Mouse (Mus musculus): ENCODE measurements around the gene Zbtb40. TPM values are rescaled to one million over a fixed set of nuclear protein-coding genes. Genes with fewer than 3 reads are reported as not detected.

Gene Zbtb40
- polyA plus RNA-seq, 2 experiments = 5.0 to 7.5 TPM

- 79% methylated on average over 7 of the region's 7 CpGs for WGBS
- peaks cover 54% of the 10 kb centered on the region for H3K36me3 ChIP-seq (ENCODE audit: control insufficient read depth, insufficient read depth, low read length)
Observed at GRCm38 (mm10) chr4:136998371-136998770, 50.2 kb downstream of the Zbtb40 start.

GRCm38 (mm10) chr4:136997723-136998345, 50.8 kb downstream of the Zbtb40 start:
- H3K4me2 ChIP-seq (replicated peaks; ENCODE audit: low read depth, low read length, severe bottlenecking) = no peak overlapping the region
- H3K27me3 ChIP-seq (ENCODE audit: control insufficient read depth, insufficient read depth, low read length) = no peaks in the 10 kb centered on the region
- H3K4me1 ChIP-seq (ENCODE audit: control insufficient read depth, insufficient read depth, low read length) = no peaks in the 10 kb centered on the region
- ATAC-seq (ENCODE audit: low FRiP score, low read depth) (no peak), DNase-seq (ENCODE audit: low spot score) (no peak)
- no peak overlapping the region for H3K27ac ChIP-seq (replicated peaks; ENCODE audit: low read depth, low read length)
- 89% methylated on average over 12 of the region's 12 CpGs for WGBS
- no peak overlapping the region for H3K9ac ChIP-seq (ENCODE audit: low read depth, low read length, severe bottlenecking)
- no peaks in the 10 kb centered on the region for H3K9me3 ChIP-seq (ENCODE audit: control insufficient read depth, low read length)
- H3K4me3 ChIP-seq (replicated peaks; ENCODE audit: low read length) = no peak overlapping the region
- peaks cover 56% of the 10 kb centered on the region for H3K36me3 ChIP-seq (ENCODE audit: control insufficient read depth, insufficient read depth, low read length)
- TF ChIP-seq POLR2A (IDR thresholded peaks at IDR 0.05; ENCODE audit: borderline replicate concordance, extremely low read depth, insufficient read depth, insufficient read length) = no peak

More at GRCm38 (mm10) chr4:136998371-136998770, 50.2 kb downstream of the Zbtb40 start:
- Histone ChIP-seq H3K4me2 (replicated peaks; ENCODE audit: low read depth, low read length, severe bottlenecking) (no peak overlapping the region), H3K9ac (ENCODE audit: low read depth, low read length, severe bottlenecking) (no peak overlapping the region), H3K4me1 (ENCODE audit: control insufficient read depth, insufficient read depth, low read length) (no peaks in the 10 kb centered on the region), H3K27ac (replicated peaks; ENCODE audit: low read depth, low read length) (no peak overlapping the region), H3K4me3 (replicated peaks; ENCODE audit: low read length) (no peak overlapping the region), H3K9me3 (ENCODE audit: control insufficient read depth, low read length) (no peaks in the 10 kb centered on the region), H3K27me3 (ENCODE audit: control insufficient read depth, insufficient read depth, low read length) (no peaks in the 10 kb centered on the region)
- ATAC-seq (ENCODE audit: low FRiP score, low read depth) = no peak
- no peak for TF ChIP-seq POLR2A (IDR thresholded peaks at IDR 0.05; ENCODE audit: borderline replicate concordance, extremely low read depth, insufficient read depth, insufficient read length)
- DNase-seq (ENCODE audit: low spot score) = no peak

GRCm38 (mm10) chr4:136996933-136997332, 51.7 kb downstream of the Zbtb40 start:
- Histone ChIP-seq H3K4me3 (replicated peaks; ENCODE audit: low read length) (no peak overlapping the region), H3K4me2 (replicated peaks; ENCODE audit: low read depth, low read length, severe bottlenecking) (no peak overlapping the region), H3K9me3 (ENCODE audit: control insufficient read depth, low read length) (no peaks in the 10 kb centered on the region), H3K27me3 (ENCODE audit: control insufficient read depth, insufficient read depth, low read length) (no peaks in the 10 kb centered on the region), H3K9ac (ENCODE audit: low read depth, low read length, severe bottlenecking) (no peak overlapping the region), H3K4me1 (ENCODE audit: control insufficient read depth, insufficient read depth, low read length) (no peaks in the 10 kb centered on the region), H3K36me3 (ENCODE audit: control insufficient read depth, insufficient read depth, low read length) (peaks cover 61% of the 10 kb centered on the region), H3K27ac (replicated peaks; ENCODE audit: low read depth, low read length) (no peak overlapping the region)
- DNase-seq (ENCODE audit: low spot score) (no peak), ATAC-seq (ENCODE audit: low FRiP score, low read depth) (no peak)
- TF ChIP-seq POLR2A (IDR thresholded peaks at IDR 0.05; ENCODE audit: borderline replicate concordance, extremely low read depth, insufficient read depth, insufficient read length) = no peak
- WGBS = 49% methylated on average over 7 of the region's 7 CpGs

- no peak overlapping the region for H3K9ac ChIP-seq (ENCODE audit: low read depth, low read length, severe bottlenecking)
- ATAC-seq (ENCODE audit: low FRiP score, low read depth) (no peak), DNase-seq (ENCODE audit: low spot score) (no peak)
- H3K27ac ChIP-seq (replicated peaks; ENCODE audit: low read depth, low read length) = no peak overlapping the region
- WGBS = 94% methylated on average over 14 of the region's 14 CpGs
- H3K27me3 ChIP-seq (ENCODE audit: control insufficient read depth, insufficient read depth, low read length) = no peaks in the 10 kb centered on the region
- no peaks in the 10 kb centered on the region for H3K4me1 ChIP-seq (ENCODE audit: control insufficient read depth, insufficient read depth, low read length)
- no peak for TF ChIP-seq POLR2A (IDR thresholded peaks at IDR 0.05; ENCODE audit: borderline replicate concordance, extremely low read depth, insufficient read depth, insufficient read length)
- H3K36me3 ChIP-seq (ENCODE audit: control insufficient read depth, insufficient read depth, low read length) = peaks cover 66% of the 10 kb centered on the region
- H3K9me3 ChIP-seq (ENCODE audit: control insufficient read depth, low read length) = no peaks in the 10 kb centered on the region
- no peak overlapping the region for H3K4me3 ChIP-seq (replicated peaks; ENCODE audit: low read length)
- H3K4me2 ChIP-seq (replicated peaks; ENCODE audit: low read depth, low read length, severe bottlenecking) = no peak overlapping the region
Observed at GRCm38 (mm10) chr4:136995361-136995760, 53.2 kb downstream of the Zbtb40 start.

GRCm38 (mm10) chr4:136981993-136982695, 66.5 kb downstream of the Zbtb40 start:
- Histone ChIP-seq H3K9ac (ENCODE audit: low read depth, low read length, severe bottlenecking) (no peak overlapping the region), H3K4me2 (replicated peaks; ENCODE audit: low read depth, low read length, severe bottlenecking) (no peak overlapping the region), H3K27me3 (ENCODE audit: control insufficient read depth, insufficient read depth, low read length) (no peaks in the 10 kb centered on the region), H3K36me3 (ENCODE audit: control insufficient read depth, insufficient read depth, low read length) (peaks cover 24% of the 10 kb centered on the region), H3K27ac (replicated peaks; ENCODE audit: low read depth, low read length) (no peak overlapping the region), H3K4me1 (ENCODE audit: control insufficient read depth, insufficient read depth, low read length) (no peaks in the 10 kb centered on the region), H3K4me3 (replicated peaks; ENCODE audit: low read length) (no peak overlapping the region), H3K9me3 (ENCODE audit: control insufficient read depth, low read length) (no peaks in the 10 kb centered on the region)
- no peak for ATAC-seq (ENCODE audit: low FRiP score, low read depth)
- 35% methylated on average over 9 of the region's 9 CpGs for WGBS
- no peak for TF ChIP-seq POLR2A (IDR thresholded peaks at IDR 0.05; ENCODE audit: borderline replicate concordance, extremely low read depth, insufficient read depth, insufficient read length)
- DNase-seq (ENCODE audit: low spot score) = no peak

Measured in limb, embryonic 14.5 days (tissue).